Mouse (Mus musculus): ENCODE data around the gene Them5. TPM values are rescaled to one million over a fixed set of nuclear protein-coding genes. Genes with fewer than 3 reads are reported as not detected.

Them5 gene
- polyA plus RNA-seq, 1 experiment, result 24.4 TPM

DNA sequence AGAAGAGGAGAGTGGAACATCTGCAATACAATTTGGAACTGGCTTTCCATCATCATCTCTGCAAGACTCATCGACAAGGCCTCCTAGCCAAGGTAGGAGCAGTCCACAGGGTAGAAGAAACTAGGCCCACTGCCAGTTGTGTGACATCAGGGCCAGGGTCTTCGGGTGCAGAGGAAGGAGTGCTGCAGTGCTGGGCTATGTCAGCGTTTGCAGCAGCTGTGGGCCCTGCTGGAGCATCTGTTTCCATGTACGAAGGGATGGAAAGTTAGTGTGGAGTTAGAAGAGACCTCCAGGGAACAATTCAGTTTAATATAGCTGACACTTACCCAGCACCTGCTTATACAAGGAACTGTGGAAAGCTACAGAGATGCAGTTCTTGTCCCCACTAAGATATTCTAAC is 51.1 kb downstream of the Them5 start:
- Histone ChIP-seq H3K4me3 (replicated peaks; ENCODE audit: extremely low read depth, low read depth, low read length) (no peak overlapping the region), H3K4me1 (ENCODE audit: control insufficient read depth, insufficient read depth, low read length) (no peaks in the 10 kb centered on the region)
- no peak for DNase-seq
- TF ChIP-seq CTCF (IDR thresholded peaks at IDR 0.05; ENCODE audit: insufficient read depth, low read length) (no peak), POLR2A (IDR thresholded peaks at IDR 0.05; ENCODE audit: borderline replicate concordance, extremely low read depth, low read depth, low read length) (no peak)
- WGBS, result 64% methylated on average over 4 of the region's 4 CpGs

DNA sequence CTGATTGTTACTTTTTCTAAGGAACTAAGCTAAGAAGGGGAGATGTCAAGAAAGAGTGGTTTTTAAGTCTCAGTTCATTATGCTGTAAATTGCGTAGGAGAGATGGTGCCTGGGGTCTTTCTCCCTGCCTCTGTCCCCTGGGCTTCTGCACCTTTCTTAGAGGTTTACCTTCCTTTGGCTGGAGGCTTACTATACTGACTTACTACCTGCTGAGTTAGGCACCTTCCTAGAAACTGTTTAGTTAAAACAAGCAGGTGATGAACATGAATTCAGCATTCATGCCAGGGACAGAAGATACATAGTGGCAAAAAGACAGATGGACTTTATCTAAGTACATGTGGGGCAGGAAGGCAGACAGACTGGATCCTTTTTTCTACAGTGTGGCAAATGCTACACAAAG is 54.4 kb downstream of the Them5 start:
- 90% methylated on average over 1 of the region's 1 CpGs for WGBS
- H3K4me1 ChIP-seq (ENCODE audit: control insufficient read depth, insufficient read depth, low read length), result no peaks in the 10 kb centered on the region

DNA sequence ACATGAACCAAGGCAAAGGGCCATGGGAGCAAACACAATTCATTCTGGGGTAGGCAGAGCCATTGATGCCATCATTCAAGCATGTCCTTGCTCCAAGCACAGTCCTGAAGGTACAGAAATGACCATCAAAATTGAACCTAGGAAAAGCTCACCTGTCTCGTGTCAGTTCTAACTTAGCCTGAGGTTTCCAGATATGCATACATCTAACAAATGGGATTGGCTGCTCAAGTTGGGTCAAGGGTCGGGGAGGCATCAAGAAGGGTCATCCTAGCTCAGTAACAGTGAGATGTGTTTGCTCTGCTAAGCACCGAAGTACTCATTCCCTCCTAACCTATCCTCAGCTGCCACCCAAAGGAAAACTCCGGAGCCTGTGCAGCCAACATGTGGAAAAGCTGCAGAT is 55.0 kb downstream of the Them5 start:
- no peak for DNase-seq
- no peaks in the 10 kb centered on the region for H3K4me1 ChIP-seq (ENCODE audit: control insufficient read depth, insufficient read depth, low read length)
- H3K4me3 ChIP-seq (replicated peaks; ENCODE audit: extremely low read depth, low read depth, low read length), result no peak overlapping the region
- WGBS, result 75% methylated on average over 4 of the region's 4 CpGs
- TF ChIP-seq CTCF (IDR thresholded peaks at IDR 0.05; ENCODE audit: insufficient read depth, low read length) (no peak), POLR2A (IDR thresholded peaks at IDR 0.05; ENCODE audit: borderline replicate concordance, extremely low read depth, low read depth, low read length) (no peak)

More for the DNA sequence above, 54.4 kb downstream of the Them5 start:
- no peak overlapping the region for H3K4me3 ChIP-seq (replicated peaks; ENCODE audit: extremely low read depth, low read depth, low read length)
- no peak for DNase-seq
- no peak for TF ChIP-seq CTCF (IDR thresholded peaks at IDR 0.05; ENCODE audit: insufficient read depth, low read length)
- TF ChIP-seq POLR2A (IDR thresholded peaks at IDR 0.05; ENCODE audit: borderline replicate concordance, extremely low read depth, low read depth, low read length), result no peak

Other genes with a start within 250 kb of the Them5 start
- gene Gm10696, start 163.9 kb upstream of the Them5 start, polyA plus RNA-seq (2012; rRNA removed), result not detected in 2 replicates
- not detected in 2 replicates for gene Gm5286, start 145.4 kb upstream of the Them5 start, polyA plus RNA-seq (2012; rRNA removed)
- not detected in 2 replicates for gene Gm4778, start 78.1 kb upstream of the Them5 start, polyA plus RNA-seq (2012; rRNA removed)
- 1.2 and 2.1 TPM in 2 replicates for gene Them4, start 32.0 kb upstream of the Them5 start, polyA plus RNA-seq (2012; rRNA removed)
- gene C2cd4d, start 20.3 kb downstream of the Them5 start, polyA plus RNA-seq (2012; rRNA removed), result 0.37 and 0.83 TPM in 2 replicates
- 6.3 and 7.9 TPM in 2 replicates for gene Rorc, start 30.7 kb downstream of the Them5 start, polyA plus RNA-seq (2012; rRNA removed)
- 0.12 and 0.17 TPM in 2 replicates for gene Lingo4, start 56.4 kb downstream of the Them5 start, polyA plus RNA-seq (2012; rRNA removed)
- 0.17 and 0.44 TPM in 2 replicates for gene Tdrkh, start 71.2 kb downstream of the Them5 start, polyA plus RNA-seq (2012; rRNA removed)
- gene Mrpl9, start 101.2 kb downstream of the Them5 start, polyA plus RNA-seq (2012; rRNA removed), result 18.2 and 22.6 TPM in 2 replicates
- gene Oaz3, start 101.8 kb downstream of the Them5 start, polyA plus RNA-seq (2012; rRNA removed), result 0.18 TPM in 1 of 2 replicates, not detected in the other
- gene Celf3, start 136.2 kb downstream of the Them5 start, polyA plus RNA-seq (2012; rRNA removed), result 1.2 and 2.1 TPM in 2 replicates
- 2.3 and 2.5 TPM in 2 replicates for gene Riiad1, start 138.2 kb downstream of the Them5 start, polyA plus RNA-seq (2012; rRNA removed)
- 7.8 and 10.8 TPM in 2 replicates for gene Snx27, start 240.6 kb downstream of the Them5 start, polyA plus RNA-seq (2012; rRNA removed)

Data from lung, adult 2 months (tissue).